Mouse (Mus musculus) heart, adult 2 months (tissue): Measurements from ENCODE around the gene Dot1l.

Experiments used
- CTCF ChIP-seq: fragments of 200-600 bp; IDR thresholded peaks from 2 replicates; pipeline ENCODE4 v1.8.1; 2022; ENCODE audit warnings: antibody characterized with exemption, mild to moderate bottlenecking, moderate library complexity
- POLR2A ChIP-seq: fragments of 200-500 bp; IDR thresholded peaks from 2 replicates; pipeline ENCODE4 v1.6.1; 2011; ENCODE audit warnings: mild to moderate bottlenecking, low read depth, low read length, control low read depth; ENCODE audit not compliant: insufficient read depth

DNA sequence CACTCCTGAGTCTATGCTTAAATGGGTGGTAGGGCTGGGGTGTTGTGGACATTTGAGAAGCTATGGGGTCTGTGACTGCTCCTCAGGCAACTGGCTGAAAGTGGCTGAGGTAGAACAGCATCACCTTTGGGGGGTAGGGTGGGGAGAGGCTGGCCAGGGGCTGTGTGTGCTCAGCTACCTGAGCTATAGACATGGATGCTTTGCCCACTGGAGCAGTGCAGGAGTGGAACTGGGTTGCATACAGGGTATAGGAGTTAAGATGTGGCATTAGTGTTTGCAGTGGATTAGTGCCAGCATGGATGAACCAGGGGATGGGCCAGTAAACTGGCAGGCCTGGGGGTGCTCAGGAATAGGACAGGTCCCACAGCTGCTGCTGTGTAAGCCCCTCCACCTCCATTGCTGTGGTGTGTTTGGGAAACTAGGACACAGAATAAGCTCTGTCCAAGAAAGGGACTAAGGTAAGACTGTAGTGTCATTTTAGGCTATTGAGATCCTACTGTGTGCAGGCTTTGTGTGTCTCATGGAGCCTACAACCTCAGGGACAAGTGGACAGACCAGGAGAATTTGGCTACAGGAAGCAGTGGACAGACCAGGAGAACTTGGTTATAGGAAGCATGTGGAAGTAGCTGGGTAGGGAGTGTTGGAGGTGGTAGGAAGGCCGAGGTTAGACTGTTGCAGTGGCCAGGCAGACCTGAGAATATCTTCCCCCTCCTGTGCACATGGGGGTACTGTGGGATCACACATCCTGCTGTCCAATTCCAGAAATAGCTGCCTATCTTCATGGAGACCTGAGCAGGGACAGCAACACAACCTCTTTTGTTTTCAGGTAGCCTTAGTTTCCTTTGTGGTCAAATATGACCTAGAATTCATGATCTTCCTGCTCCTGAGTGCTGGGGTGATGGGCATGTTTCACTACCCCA lies 74.6 kb downstream of the Dot1l start:
- TF ChIP-seq CTCF, result peak; percentile 37
- no peak for TF ChIP-seq POLR2A
